ENCODE assay signal across 8 mouse cellular contexts in the genomic region with DNA sequence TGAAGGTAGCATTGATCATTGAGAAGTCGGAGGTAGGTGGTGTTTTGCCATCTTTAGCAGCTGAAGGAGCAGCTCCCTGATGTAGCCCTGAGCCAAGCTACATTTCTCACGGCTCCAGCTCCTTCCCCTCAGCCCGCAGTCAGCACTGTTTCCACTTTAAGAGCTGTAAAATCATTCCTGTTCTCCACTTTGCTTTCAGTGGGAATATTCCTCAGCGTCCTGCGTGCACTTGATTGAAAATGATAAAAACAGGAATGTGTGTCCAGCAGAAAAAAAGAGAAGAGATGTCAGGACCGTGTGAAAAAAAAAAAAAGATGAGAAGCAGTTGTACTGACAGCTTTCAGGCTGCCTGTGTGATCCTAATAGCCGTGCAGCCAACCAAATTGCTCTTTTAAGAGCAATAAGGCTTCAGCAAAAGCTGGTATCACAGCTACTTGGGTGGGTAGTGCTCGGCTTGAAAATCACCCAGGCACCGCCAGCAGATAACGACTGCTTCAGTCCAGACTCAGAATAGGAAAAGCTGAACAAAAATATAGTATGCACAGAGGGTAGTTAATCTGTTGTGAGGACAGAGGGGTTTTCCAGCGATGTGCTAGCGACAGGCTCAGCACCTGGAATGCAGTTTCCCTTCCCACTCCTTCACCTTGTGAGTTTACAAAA.
DNase-seq lines count a peak whose midpoint lies in the region; ATAC-seq and TF ChIP-seq lines count a peak whose summit lies in the region.

No protein-coding gene starts in this region.

- no peak overlapping the region for H3K9ac ChIP-seq in kidney, postnatal 0 days (ENCODE audit: low read depth, low read length)
- H3K9ac ChIP-seq in embryonic facial prominence, embryonic 12.5 days = no peak overlapping the region
- peak overlapping the region; percentile 40 for H3K9ac ChIP-seq in hindbrain, embryonic 14.5 days
- H3K9ac ChIP-seq in neural tube, embryonic 12.5 days = no peak overlapping the region

- ATAC-seq in kidney, postnatal 0 days (replicated peaks; ENCODE audit: low FRiP score, low read depth) = no peak
- no peak for ATAC-seq in embryonic facial prominence, embryonic 12.5 days (ENCODE audit: insufficient number of reproducible peaks, insufficient read depth, low FRiP score, low TSS enrichment)
- ATAC-seq in hindbrain, embryonic 14.5 days (ENCODE audit: low FRiP score) = peak; percentile 57
- no peak for ATAC-seq in neural tube, embryonic 12.5 days (ENCODE audit: low FRiP score, low read depth)

- DNase-seq in kidney, postnatal 0 days (ENCODE audit: low spot score) = peak; percentile 10
- DNase-seq in kidney, postnatal 36 days = no peak
- peak; percentile 43 for DNase-seq in hindbrain, embryonic 14.5 days (ENCODE audit: low spot score)
- no peak for DNase-seq in gastrocnemius, postnatal 25 days
- DNase-seq in adrenal gland, postnatal 4 days (ENCODE audit: low spot score in 2 of 2) = no peak
- no peak for DNase-seq in spleen, postnatal 4 days (ENCODE audit: low spot score in 2 of 2)

- WGBS in kidney, postnatal 0 days = 10% methylated on average over 12 of the region's 12 CpGs
- WGBS in embryonic facial prominence, embryonic 12.5 days = 19% methylated on average over 12 of the region's 12 CpGs
- 18% methylated on average over 12 of the region's 12 CpGs for WGBS in hindbrain, embryonic 14.5 days
- 9% methylated on average over 12 of the region's 12 CpGs for WGBS in neural tube, embryonic 12.5 days

- no peak overlapping the region for H3K27ac ChIP-seq in kidney, postnatal 0 days
- no peak overlapping the region for H3K27ac ChIP-seq in embryonic facial prominence, embryonic 12.5 days
- H3K27ac ChIP-seq in hindbrain, embryonic 14.5 days = peak overlapping the region; percentile 27; the same call in 1 of the 2 replicates
- no peak overlapping the region for H3K27ac ChIP-seq in neural tube, embryonic 12.5 days

- peak overlapping the region; percentile 44 for H3K4me2 ChIP-seq in kidney, postnatal 0 days (ENCODE audit: low read length)
- peak overlapping the region; percentile 42 for H3K4me2 ChIP-seq in embryonic facial prominence, embryonic 12.5 days (replicated peaks)
- peak overlapping the region; percentile 59 for H3K4me2 ChIP-seq in hindbrain, embryonic 14.5 days (replicated peaks)
- peak overlapping the region; percentile 52 for H3K4me2 ChIP-seq in neural tube, embryonic 12.5 days (replicated peaks)

- H3K4me1 ChIP-seq in kidney, postnatal 0 days (replicated peaks; ENCODE audit: insufficient read depth, low read length) = no peaks in the 10 kb centered on the region
- 0 out of 2 replicates have a peak, but pooled peaks cover 3% of the 10 kb centered on the region for H3K4me1 ChIP-seq in embryonic facial prominence, embryonic 12.5 days
- H3K4me1 ChIP-seq in hindbrain, embryonic 14.5 days (replicated peaks; ENCODE audit: control insufficient read depth, insufficient read depth, low read length) = peaks cover 10% of the 10 kb centered on the region
- H3K4me1 ChIP-seq in neural tube, embryonic 12.5 days = peaks cover 7% of the 10 kb centered on the region

- no peaks in the 10 kb centered on the region for H3K36me3 ChIP-seq in kidney, postnatal 0 days (ENCODE audit: insufficient read depth, low read length)
- H3K36me3 ChIP-seq in embryonic facial prominence, embryonic 12.5 days = no peaks in the 10 kb centered on the region
- no peaks in the 10 kb centered on the region for H3K36me3 ChIP-seq in hindbrain, embryonic 14.5 days (replicated peaks; ENCODE audit: control insufficient read depth, insufficient read depth)
- no peaks in the 10 kb centered on the region for H3K36me3 ChIP-seq in neural tube, embryonic 12.5 days

- no peak for TF ChIP-seq CTCF in kidney, postnatal 0 days (IDR thresholded peaks at IDR 0.05; ENCODE audit: low read depth)

- H3K9me3 ChIP-seq in kidney, postnatal 0 days (replicated peaks; ENCODE audit: low read length) = no peaks in the 10 kb centered on the region
- H3K9me3 ChIP-seq in embryonic facial prominence, embryonic 12.5 days = no peaks in the 10 kb centered on the region
- no peaks in the 10 kb centered on the region for H3K9me3 ChIP-seq in hindbrain, embryonic 14.5 days (ENCODE audit: control insufficient read depth, low read length)
- no peaks in the 10 kb centered on the region for H3K9me3 ChIP-seq in neural tube, embryonic 12.5 days

- 0 out of 2 replicates have a peak overlapping the region, but pooled peaks have one; percentile 9 for H3K4me3 ChIP-seq in kidney, postnatal 0 days (replicated peaks; ENCODE audit: low read depth, low read length)
- H3K4me3 ChIP-seq in embryonic facial prominence, embryonic 12.5 days = peak overlapping the region; percentile 12; the same call in 1 of the 2 replicates
- peak overlapping the region; percentile 28 for H3K4me3 ChIP-seq in hindbrain, embryonic 14.5 days (replicated peaks; ENCODE audit: low read length)
- 0 out of 2 replicates have a peak overlapping the region, but pooled peaks have one; percentile 9 for H3K4me3 ChIP-seq in neural tube, embryonic 12.5 days

- no peaks in the 10 kb centered on the region for H3K27me3 ChIP-seq in kidney, postnatal 0 days (ENCODE audit: insufficient read depth, low read length)
- H3K27me3 ChIP-seq in embryonic facial prominence, embryonic 12.5 days = no peaks in the 10 kb centered on the region
- H3K27me3 ChIP-seq in hindbrain, embryonic 14.5 days (ENCODE audit: control insufficient read depth, insufficient read depth, low read length) = no peaks in the 10 kb centered on the region
- no peaks in the 10 kb centered on the region for H3K27me3 ChIP-seq in neural tube, embryonic 12.5 days (replicated peaks)

Comparison
In these comparisons a context has a peak if more than half of its experiments do, and no peak if none do; other contexts are left out.
1. DNase-seq: peak in kidney, postnatal 0 days (single experiment) and hindbrain, embryonic 14.5 days (single experiment); none in kidney, postnatal 36 days (0 of 2), gastrocnemius, postnatal 25 days (single experiment), adrenal gland, postnatal 4 days (0 of 2) and spleen, postnatal 4 days (0 of 2).
2. Peak in every context shown above with its lines, with median percentiles within 50 percentile points of each other: H3K4me2 ChIP-seq and H3K4me3 ChIP-seq.